Mouse (Mus musculus) cerebellum, adult 2 months (tissue): ENCODE results near the gene Cdh15. TPM values are rescaled to one million over a fixed set of nuclear protein-coding genes. Genes with fewer than 3 reads are reported as not detected.
A peak's percentile ranks its signal among the peaks of the same experiment; 100 is the strongest.

Experiments
- DNase-seq, 2 experiments: peaks; one replicate each; pipeline ENCODE4 v3.0.0; 2021
- H3K27ac ChIP-seq: fragments of 200-500 bp; 2 replicates; pipeline ENCODE4 v1.5.1; 2012; ENCODE audit warnings: low read length, control low read depth, inconsistent platforms; ENCODE audit not compliant: insufficient read depth
- H3K27me3 ChIP-seq: fragments of 200-500 bp; 2 replicates; pipeline ENCODE4 v1.6.1; 2012; ENCODE audit warnings: inconsistent platforms, mild to moderate bottlenecking, low read length, moderate library complexity; ENCODE audit not compliant: control insufficient read depth, insufficient read depth
- H3K4me1 ChIP-seq: fragments of 200-500 bp; 2 replicates; pipeline ENCODE4 v1.6.1; 2011; ENCODE audit warnings: low read length; ENCODE audit not compliant: control insufficient read depth, insufficient read depth
- H3K4me3 ChIP-seq: fragments of 200-500 bp; replicated peaks from 2 replicates; pipeline ENCODE3; 2011; ENCODE audit warnings: mild to moderate bottlenecking, low read depth, low read length, control low read depth; ENCODE audit not compliant: insufficient read depth
- CTCF ChIP-seq: fragments of 200-500 bp; IDR thresholded peaks from 2 replicates; pipeline ENCODE4 v1.5.1; 2011; ENCODE audit warnings: low read depth, mild to moderate bottlenecking, control low read depth, low read length, moderate library complexity, borderline replicate concordance; ENCODE audit not compliant: insufficient read depth
- POLR2A ChIP-seq: fragments of 200-500 bp; IDR thresholded peaks from 2 replicates; pipeline ENCODE4 v1.6.1; 2011; ENCODE audit warnings: low read length, control low read depth, borderline replicate concordance; ENCODE audit not compliant: insufficient read depth
- WGBS: fragments of 180-500 bp; shearing (Covaris S2); methylation state at CpG from one replicate; pipeline ENCODE4 v1.1.7; 2018; 5-methylcytosine and 5-hydroxymethylcytosine counted together
- polyA plus RNA-seq: library from polyadenylated mRNA; depleted of rRNA; stranded (reverse); fragments of >200 nt; gene quantifications from 2 replicates; pipeline ENCODE4 v1.2.3, GENCODE M21; 2012

Cdh15 gene
- polyA plus RNA-seq, 1 experiment: 26.5 TPM

DNA sequence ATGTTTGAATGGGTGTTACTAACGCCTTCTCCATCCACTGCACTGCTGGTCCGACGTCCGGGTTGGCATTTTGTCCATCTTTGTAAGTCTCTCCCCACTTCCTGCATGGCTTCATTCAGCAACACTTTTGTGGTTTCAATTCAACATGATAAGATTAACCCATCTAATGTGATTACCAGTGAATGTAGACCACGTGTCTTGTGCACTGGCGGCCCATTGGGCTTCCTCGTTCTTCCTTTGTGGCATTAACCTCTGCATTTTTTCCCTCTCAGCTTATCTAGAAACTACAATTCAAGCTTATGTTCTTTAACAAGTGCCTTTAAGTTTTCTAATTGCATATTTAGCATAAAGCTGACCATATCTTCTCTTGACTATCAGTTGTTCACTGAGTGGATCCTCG lies 22.4 kb upstream of the Cdh15 start:
- H3K27ac ChIP-seq: peak overlapping the region; percentile 92
- H3K4me1 ChIP-seq: peaks cover 36% of the 10 kb centered on the region
- H3K4me3 ChIP-seq: no peak overlapping the region
- H3K27me3 ChIP-seq: no peaks in the 10 kb centered on the region
- TF ChIP-seq POLR2A: no peak
- no peak for TF ChIP-seq CTCF
- no peak for DNase-seq
- WGBS: 55% methylated on average over 8 of the region's 8 CpGs

GRCm38 (mm10) chr8:122829396-122829795 lies 18.4 kb upstream of the Cdh15 start:
- Histone ChIP-seq H3K27me3 (no peaks in the 10 kb centered on the region), H3K4me3 (no peak overlapping the region), H3K4me1 (peaks cover 32% of the 10 kb centered on the region), H3K27ac (no peak overlapping the region)
- TF ChIP-seq POLR2A: no peak
- no peak for TF ChIP-seq CTCF
- peak in 1 of 2 experiments; percentile 50 for DNase-seq
- 70% methylated on average over 3 of the region's 3 CpGs for whole genome bisulfite sequencing

DNA sequence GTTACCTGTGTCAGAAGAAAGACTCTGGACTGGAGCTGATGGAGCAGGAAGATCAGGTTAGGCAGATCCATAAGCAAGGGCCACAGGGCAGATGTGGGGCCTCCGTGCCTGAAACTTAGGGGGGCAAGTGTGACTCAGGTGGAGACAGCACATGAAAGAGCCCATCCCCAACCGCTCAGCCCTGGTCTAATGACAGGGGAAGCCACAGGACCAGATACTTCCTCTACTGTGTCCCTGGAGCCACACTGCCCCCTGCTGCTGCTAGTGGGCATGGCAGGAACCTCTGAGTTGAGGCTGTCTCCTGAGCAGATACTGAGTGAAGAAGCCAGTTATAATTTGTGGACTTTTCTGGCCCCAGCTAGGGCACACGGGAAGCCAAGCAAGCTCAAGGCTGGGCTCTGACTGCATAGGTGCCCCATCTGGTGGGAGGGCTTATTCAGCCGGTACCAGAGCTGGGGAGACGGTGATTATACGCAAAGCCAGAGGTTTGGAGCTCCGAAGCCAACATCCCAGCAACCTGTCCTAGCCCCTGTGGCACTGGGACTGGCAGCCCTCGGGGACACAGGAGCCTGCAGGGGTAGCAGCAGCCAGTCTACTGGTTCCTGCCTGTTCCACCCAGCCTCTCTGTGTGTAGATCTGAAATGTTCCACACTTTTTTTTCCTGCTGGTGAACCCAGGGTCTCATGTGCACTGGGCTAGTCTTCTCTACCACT lies 17.3 kb upstream of the Cdh15 start:
- peaks cover 23% of the 10 kb centered on the region for H3K4me1 ChIP-seq
- no peaks in the 10 kb centered on the region for H3K27me3 ChIP-seq
- DNase-seq: peak; percentile 90 to 98
- no peak for TF ChIP-seq POLR2A
- TF ChIP-seq CTCF: peak; percentile 100
- no peak overlapping the region for H3K27ac ChIP-seq
- peak overlapping the region; percentile 4 for H3K4me3 ChIP-seq
- WGBS: 30% methylated on average over 8 of the region's 8 CpGs

GRCm38 (mm10) chr8:122834416-122834815 lies 13.3 kb upstream of the Cdh15 start:
- 84% methylated on average over 8 of the region's 8 CpGs for WGBS
- H3K27ac ChIP-seq: no peak overlapping the region
- no peak overlapping the region for H3K4me3 ChIP-seq
- no peak for TF ChIP-seq CTCF
- TF ChIP-seq POLR2A: no peak
- no peaks in the 10 kb centered on the region for H3K27me3 ChIP-seq
- peaks cover 5% of the 10 kb centered on the region for H3K4me1 ChIP-seq
- no peak for DNase-seq

GRCm38 (mm10) chr8:122834971-122835370 lies 12.8 kb upstream of the Cdh15 start:
- TF ChIP-seq CTCF: peak; percentile 93
- no peak for TF ChIP-seq POLR2A
- Histone ChIP-seq H3K4me3 (no peak overlapping the region), H3K27ac (no peak overlapping the region), H3K27me3 (no peaks in the 10 kb centered on the region), H3K4me1 (peaks cover 4% of the 10 kb centered on the region)
- DNase-seq: peak; percentile 85 to 88
- WGBS: 13% methylated on average over 8 of the region's 8 CpGs

DNA sequence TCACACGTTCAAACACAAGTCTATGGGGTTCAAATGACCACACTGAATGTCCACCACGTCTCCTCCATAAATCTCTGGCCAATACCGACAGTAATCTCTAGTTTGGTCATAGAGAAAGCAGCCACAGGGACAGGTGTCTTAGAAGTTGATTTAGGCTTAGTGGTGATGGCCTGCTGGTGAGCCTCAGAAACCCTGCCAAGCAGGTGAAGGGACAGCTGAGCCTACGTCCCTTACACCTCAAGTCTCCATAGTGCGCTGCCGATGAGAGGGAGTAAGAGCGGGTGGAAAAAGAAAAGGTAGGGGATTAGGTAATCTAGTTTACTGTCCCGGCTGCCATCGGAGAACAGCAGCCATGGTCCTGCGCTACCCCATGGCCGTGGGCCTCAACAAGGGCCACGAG lies 11.6 kb upstream of the Cdh15 start:
- TF ChIP-seq CTCF (no peak), POLR2A (no peak)
- Histone ChIP-seq H3K27me3 (no peaks in the 10 kb centered on the region), H3K27ac (no peak overlapping the region), H3K4me1 (peaks cover 4% of the 10 kb centered on the region; the same call in 1 of the 2 replicates), H3K4me3 (no peak overlapping the region)
- DNase-seq: no peak
- 88% methylated on average over 12 of the region's 12 CpGs for WGBS

- no peak for DNase-seq
- Histone ChIP-seq H3K27me3 (no peaks in the 10 kb centered on the region), H3K27ac (no peak overlapping the region), H3K4me3 (no peak overlapping the region), H3K4me1 (peaks cover 4% of the 10 kb centered on the region; the same call in 1 of the 2 replicates)
- WGBS: 95% methylated on average over 13 of the region's 13 CpGs
- TF ChIP-seq POLR2A: no peak
- TF ChIP-seq CTCF: no peak
Observed at GRCm38 (mm10) chr8:122836696-122837095, 11.1 kb upstream of the Cdh15 start.

DNA sequence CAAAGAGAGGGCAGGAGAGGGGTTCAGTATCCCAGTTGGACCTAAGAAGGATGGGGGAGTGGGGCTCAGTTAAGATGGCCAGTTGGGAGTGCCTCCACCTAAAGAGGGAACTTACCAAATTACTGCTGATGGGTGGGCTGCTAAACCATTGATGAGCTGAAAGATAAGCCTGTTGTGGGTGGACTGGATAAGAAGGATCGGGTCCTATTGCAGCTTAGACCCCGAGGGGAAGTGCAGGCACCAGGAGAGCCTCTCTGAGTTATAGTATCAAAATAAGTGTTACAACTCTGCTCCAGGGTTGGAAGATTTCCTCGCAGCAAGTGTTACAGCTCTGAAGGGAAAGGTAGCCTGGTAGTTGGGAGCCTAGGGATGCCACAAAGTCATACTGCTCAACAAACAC lies 3.6 kb upstream of the Cdh15 start:
- WGBS: 85% methylated on average over 3 of the region's 3 CpGs
- Histone ChIP-seq H3K27ac (no peak overlapping the region), H3K4me1 (no peaks in the 10 kb centered on the region), H3K4me3 (no peak overlapping the region), H3K27me3 (no peaks in the 10 kb centered on the region)
- TF ChIP-seq POLR2A: no peak
- TF ChIP-seq CTCF: no peak
- DNase-seq: no peak
